Mouse (Mus musculus) lung, postnatal 0 days (tissue): ENCODE results near the gene Nup50. TPM values are rescaled to one million over a fixed set of nuclear protein-coding genes. Genes with fewer than 3 reads are reported as not detected.

ENCODE experiments used
- ATAC-seq: fragments of 200-750 bp; cut with Nextera tagmentation; 2 replicates; pipeline ENCODE4 v1.8.0; 2017; ENCODE audit warnings: moderate library complexity
- DNase-seq: peaks from one replicate; pipeline ENCODE4 v3.0.0-alpha.2; 2016; ENCODE audit warnings: low spot score
- H3K27ac ChIP-seq: fragments of 300-500 bp; sonication (generic); 2 replicates; pipeline ENCODE4 v1.5.1; 2014; ENCODE audit warnings: antibody characterized with exemption, mild to moderate bottlenecking, low read length, mixed read lengths
- H3K27me3 ChIP-seq: fragments of 300-500 bp; sonication (generic); replicated peaks from 2 replicates; pipeline ENCODE4 v1.6.1; 2014; ENCODE audit warnings: low read length, mixed read lengths; ENCODE audit not compliant: insufficient read depth
- H3K36me3 ChIP-seq: fragments of 300-500 bp; sonication (generic); 2 replicates; pipeline ENCODE4 v1.6.1; 2014; ENCODE audit warnings: low read length, mixed read lengths; ENCODE audit not compliant: insufficient read depth
- H3K4me1 ChIP-seq: fragments of 300-500 bp; sonication (generic); 2 replicates; pipeline ENCODE4 v1.6.1; 2014; ENCODE audit warnings: antibody characterized with exemption, low read depth, low read length, mixed read lengths; ENCODE audit not compliant: insufficient read depth
- H3K4me2 ChIP-seq: fragments of 300-500 bp; sonication (generic); replicated peaks from 2 replicates; pipeline ENCODE4 v1.6.1; 2014; ENCODE audit warnings: low read depth, mild to moderate bottlenecking, low read length, moderate library complexity, mixed read lengths
- H3K4me3 ChIP-seq: fragments of 300-500 bp; sonication (generic); 2 replicates; pipeline ENCODE4 v1.5.1; 2014; ENCODE audit warnings: low read depth, low read length
- H3K9ac ChIP-seq: fragments of 300-500 bp; sonication (generic); replicated peaks from 2 replicates; pipeline ENCODE4 v1.6.1; 2014; ENCODE audit warnings: low read depth, mild to moderate bottlenecking
- H3K9me3 ChIP-seq: fragments of 300-500 bp; sonication (generic); 2 replicates; pipeline ENCODE4 v1.6.1; 2016; ENCODE audit warnings: low read length, mixed read lengths
- CTCF ChIP-seq: IDR thresholded peaks from 2 replicates; pipeline ENCODE4 v1.5.1; 2016; ENCODE audit warnings: antibody characterized with exemption, mild to moderate bottlenecking
- EP300 ChIP-seq: IDR thresholded peaks from 2 replicates; pipeline ENCODE4 v1.6.1; 2016; ENCODE audit warnings: antibody characterized with exemption, mild to moderate bottlenecking, control low read depth
- whole genome bisulfite sequencing: fragments of 180-500 bp; shearing (Covaris S2); extraction: QIAGEN DNeasy Blood & Tissue Kit; methylation state at CpG from one replicate; pipeline ENCODE4 v1.1.7; 2014; 5-methylcytosine and 5-hydroxymethylcytosine counted together
- polyA plus RNA-seq: library from polyadenylated mRNA; unstranded; fragments of >200 nt; fragmentation: Nextera tagmentation; extraction: Ambion mirVana; gene quantifications from 2 replicates; pipeline ENCODE4 v1.2.1, GENCODE M21; 2015

Nup50 gene
- polyA plus RNA-seq, 1 experiment from 2014 or later: 12.1 TPM

DNA sequence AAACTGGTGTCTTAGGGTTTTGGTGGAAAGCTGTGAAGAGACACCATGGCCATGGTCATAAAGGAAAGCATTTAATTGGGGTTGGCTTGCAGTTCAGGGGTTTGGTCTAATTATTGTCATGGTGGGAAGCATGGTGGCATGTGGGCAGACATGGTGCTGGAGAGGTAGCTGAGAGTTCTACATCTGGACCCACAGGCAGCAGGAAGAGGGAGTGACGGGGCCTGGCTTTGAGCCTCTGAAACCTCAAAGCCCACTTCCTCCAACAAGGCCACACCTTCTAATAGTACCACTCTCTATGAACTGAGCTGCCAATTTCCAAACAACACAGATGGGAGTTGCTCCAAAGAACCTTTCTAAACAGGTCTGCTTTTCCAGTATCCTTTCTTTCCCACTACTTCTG lies 26.5 kb upstream of the Nup50 start:
- ATAC-seq (no peak), DNase-seq (no peak)
- H3K36me3 ChIP-seq: no peaks in the 10 kb centered on the region
- no peak overlapping the region for H3K27ac ChIP-seq
- no peak for TF ChIP-seq EP300
- no peaks in the 10 kb centered on the region for H3K27me3 ChIP-seq
- H3K4me3 ChIP-seq: no peak overlapping the region
- H3K9ac ChIP-seq: no peak overlapping the region
- H3K4me2 ChIP-seq: no peak overlapping the region
- no peaks in the 10 kb centered on the region for H3K9me3 ChIP-seq
- H3K4me1 ChIP-seq: 0 out of 2 replicates have a peak, but pooled peaks cover 3% of the 10 kb centered on the region
- 53% methylated on average over 1 of the region's 1 CpGs for WGBS

DNA sequence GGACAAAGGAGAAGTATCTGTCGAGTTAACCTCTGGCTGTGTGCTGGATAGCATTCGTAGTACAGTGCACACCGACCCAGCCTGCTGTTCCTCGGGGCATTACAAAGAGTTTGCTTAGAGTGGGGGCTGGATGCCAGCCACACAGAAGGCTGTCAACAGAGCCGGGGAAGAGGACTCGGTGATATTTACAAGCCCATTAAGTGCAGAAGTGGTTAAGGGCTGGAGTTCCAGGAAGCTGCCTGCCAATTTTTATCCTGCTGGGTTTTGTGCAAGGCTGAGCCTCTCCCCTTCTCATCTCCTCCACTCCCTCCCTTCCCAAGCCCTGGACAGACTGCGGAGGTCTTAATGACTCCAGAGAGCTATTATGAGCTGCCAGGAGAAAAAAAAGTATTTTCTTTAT lies 25.1 kb upstream of the Nup50 start:
- TF ChIP-seq EP300 (no peak), CTCF (no peak)

DNA sequence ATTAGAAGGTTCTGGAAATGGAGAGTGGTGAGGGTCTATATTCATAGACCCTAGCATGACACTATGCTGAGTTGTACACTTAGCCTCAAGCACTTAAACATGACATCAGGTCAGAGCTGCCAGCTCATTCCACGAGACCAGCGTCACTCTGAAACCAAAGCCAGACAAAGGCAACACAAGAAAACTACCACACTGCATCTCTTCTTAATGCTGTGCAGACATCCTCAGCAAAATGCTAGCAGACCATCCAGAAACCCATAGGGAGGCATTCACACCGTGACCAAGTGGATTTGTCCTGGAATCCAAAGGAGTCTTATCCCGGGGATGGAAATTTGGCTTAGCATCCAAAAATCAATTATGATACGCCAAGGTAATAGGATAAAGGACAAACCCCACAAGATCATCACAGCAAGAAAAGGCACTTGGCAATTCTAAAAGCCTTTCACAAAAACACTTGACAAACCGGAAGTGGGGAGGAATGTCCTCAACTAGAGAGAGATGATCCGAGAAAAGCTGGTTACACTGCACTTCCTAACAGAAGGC lies 19.3 kb upstream of the Nup50 start:
- TF ChIP-seq EP300: no peak
- no peak for TF ChIP-seq CTCF
- Histone ChIP-seq H3K9me3 (no peaks in the 10 kb centered on the region), H3K36me3 (no peaks in the 10 kb centered on the region), H3K27ac (no peak overlapping the region), H3K4me2 (no peak overlapping the region), H3K27me3 (no peaks in the 10 kb centered on the region), H3K4me3 (no peak overlapping the region), H3K4me1 (no peaks in the 10 kb centered on the region), H3K9ac (no peak overlapping the region)
- ATAC-seq (no peak), DNase-seq (no peak)
- WGBS: 68% methylated on average over 7 of the region's 7 CpGs

More for the DNA sequence above, 25.1 kb upstream of the Nup50 start:
- H3K27ac ChIP-seq: no peak overlapping the region
- no peaks in the 10 kb centered on the region for H3K27me3 ChIP-seq
- WGBS: 28% methylated on average over 7 of the region's 7 CpGs
- no peak overlapping the region for H3K4me3 ChIP-seq
- H3K36me3 ChIP-seq: no peaks in the 10 kb centered on the region
- 0 out of 2 replicates have a peak, but pooled peaks cover 3% of the 10 kb centered on the region for H3K4me1 ChIP-seq
- no peaks in the 10 kb centered on the region for H3K9me3 ChIP-seq
- DNase-seq (peak; percentile 64), ATAC-seq (peak; percentile 68)
- H3K9ac ChIP-seq: no peak overlapping the region
- peak overlapping the region; percentile 30; the same call in 1 of the 2 replicates for H3K4me2 ChIP-seq

DNA sequence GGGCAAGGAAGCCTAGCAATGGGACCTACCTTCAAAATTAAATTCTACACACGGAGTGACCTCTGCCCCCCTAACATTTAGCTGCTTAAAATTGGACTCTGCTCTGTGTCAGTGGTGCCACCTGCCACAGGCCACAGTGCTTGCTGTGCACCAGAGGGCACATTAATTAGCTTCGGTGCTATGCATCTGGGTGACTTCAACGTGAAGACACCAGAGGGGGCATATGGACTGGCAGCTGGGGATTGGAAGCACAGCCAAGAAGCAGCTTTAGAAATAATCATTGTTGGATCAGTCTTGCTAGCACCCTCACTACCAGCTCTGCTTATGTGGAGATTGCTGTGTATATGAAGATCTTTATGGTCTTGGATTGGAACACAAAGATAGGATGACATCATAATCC lies 10.0 kb upstream of the Nup50 start:
- H3K9me3 ChIP-seq: no peaks in the 10 kb centered on the region
- H3K4me3 ChIP-seq: no peak overlapping the region
- H3K9ac ChIP-seq: no peak overlapping the region
- WGBS: 91% methylated on average over 3 of the region's 3 CpGs
- TF ChIP-seq EP300: no peak
- no peak for TF ChIP-seq CTCF
- no peaks in the 10 kb centered on the region for H3K4me1 ChIP-seq
- H3K4me2 ChIP-seq: no peak overlapping the region
- DNase-seq (no peak), ATAC-seq (no peak)
- H3K27me3 ChIP-seq: no peaks in the 10 kb centered on the region
- no peak overlapping the region for H3K27ac ChIP-seq
- H3K36me3 ChIP-seq: no peaks in the 10 kb centered on the region

DNA sequence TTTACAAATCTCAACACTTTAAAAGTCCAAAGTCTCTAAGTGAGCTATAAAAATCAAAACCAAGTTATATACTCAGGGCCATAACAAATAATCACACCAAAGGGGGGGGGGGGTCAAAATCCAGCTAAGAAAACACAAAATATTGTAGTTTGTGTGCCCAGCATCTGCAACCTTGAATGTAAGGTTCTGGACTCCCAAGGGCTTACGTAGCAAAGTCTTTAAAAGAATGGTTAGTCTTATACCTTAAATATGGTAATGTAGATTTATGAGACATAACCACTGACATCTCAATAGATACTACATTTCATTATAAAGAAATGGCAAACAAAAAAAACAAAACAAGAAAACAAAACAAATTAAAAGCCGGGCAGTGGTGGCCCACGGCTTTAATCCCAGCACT lies 3.3 kb upstream of the Nup50 start, which contains the start of gene Gm29666:
Gm29666 (minus strand) TSS at position 101 of the 400 bp plus-strand sequence.
- DNase-seq (no peak), ATAC-seq (no peak)
- no peak within 1 kb of the TSS for H3K4me3 ChIP-seq
- H3K9me3 ChIP-seq: no peaks in the 10 kb centered on the region
- H3K4me2 ChIP-seq: no peak within 1 kb of the TSS
- H3K9ac ChIP-seq: no peak within 1 kb of the TSS
- no peaks in the 10 kb centered on the region for H3K27me3 ChIP-seq
- WGBS: 95% methylated on average over 3 of the region's 3 CpGs
- H3K27ac ChIP-seq: no peak within 1 kb of the TSS
- peaks cover 6% of the 10 kb centered on the region; the same call in 1 of the 2 replicates for H3K4me1 ChIP-seq
- no peaks in the 10 kb centered on the region for H3K36me3 ChIP-seq
- TF ChIP-seq CTCF (no peak), EP300 (no peak)

DNA sequence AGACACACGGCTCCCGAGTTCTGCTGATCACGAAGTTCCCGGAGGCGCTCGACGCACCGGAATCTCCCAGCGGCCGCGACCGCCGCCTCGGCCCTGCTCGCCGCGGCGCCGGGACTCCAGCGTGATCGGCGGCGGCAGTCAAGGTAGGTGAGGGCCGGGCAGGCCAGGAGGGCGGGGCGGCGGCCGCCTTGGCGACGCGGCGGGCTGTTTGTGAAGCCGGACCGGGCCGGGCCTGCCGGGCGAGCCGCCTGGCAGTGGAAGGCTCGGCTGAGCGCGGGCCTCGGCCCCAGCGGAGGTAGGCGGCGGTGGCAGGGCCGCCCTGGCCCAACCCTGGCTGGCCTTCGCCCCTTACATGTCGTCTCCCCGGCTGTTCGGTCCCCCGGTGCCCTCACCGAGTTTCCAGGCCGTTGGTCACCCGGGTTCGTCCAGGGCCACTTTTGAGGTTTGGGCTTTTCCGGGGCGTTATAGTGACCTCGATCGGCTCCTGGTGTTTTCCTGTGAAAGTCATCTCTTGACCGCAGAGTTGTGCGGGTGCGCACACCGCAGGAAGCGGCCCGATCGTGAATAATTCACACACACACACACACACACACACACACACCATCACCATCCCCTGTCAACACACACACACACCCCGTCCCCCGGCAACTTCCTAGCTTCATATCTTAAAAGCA lies 434 bp downstream of the Nup50 start:
- peak overlapping the region; percentile 95 for H3K4me3 ChIP-seq
- peaks cover 10% of the 10 kb centered on the region; the same call in 1 of the 2 replicates for H3K4me1 ChIP-seq
- ATAC-seq (peak; percentile 83), DNase-seq (peak; percentile 75)
- H3K4me2 ChIP-seq: peak overlapping the region; percentile 72
- no peaks in the 10 kb centered on the region for H3K9me3 ChIP-seq
- H3K27me3 ChIP-seq: no peaks in the 10 kb centered on the region
- peak overlapping the region; percentile 88 for H3K9ac ChIP-seq
- under 1% methylated on average over 58 of the region's 68 CpGs for WGBS
- TF ChIP-seq CTCF: no peak
- no peak for TF ChIP-seq EP300
- peak overlapping the region; percentile 97 for H3K27ac ChIP-seq
- peaks cover 12% of the 10 kb centered on the region; the same call in 1 of the 2 replicates for H3K36me3 ChIP-seq
